Mouse (Mus musculus): ENCODE results near the gene Tiam1. TPM values are rescaled to one million over a fixed set of nuclear protein-coding genes. Genes with fewer than 3 reads are reported as not detected.
"Not testable (repeated sequence)": the region's sequence is repeated elsewhere in the genome, so short reads cannot be mapped to it uniquely, and the experiment has no call there.

Gene Tiam1
- total RNA-seq, 2 experiments from 2014 or later, result 80.7 to 96.3 TPM

GRCm38 (mm10) chr16:90104714-90105459, 38.7 kb downstream of the Tiam1 start:
- DNase-seq, result no peak

GRCm38 (mm10) chr16:90103726-90104125, 39.8 kb downstream of the Tiam1 start:
- peak; percentile 44 to 55 for DNase-seq

- no peak for DNase-seq
These were observed 41.0 kb downstream of the Tiam1 start for GRCm38 (mm10) chr16:90102596-90102995.

GRCm38 (mm10) chr16:90098191-90098605, 45.4 kb downstream of the Tiam1 start:
- no peak for DNase-seq

GRCm38 (mm10) chr16:90097769-90098168, 45.8 kb downstream of the Tiam1 start:
- DNase-seq, result no peak

- peak in 1 of 2 experiments; percentile 15 for DNase-seq
These were observed 47.6 kb downstream of the Tiam1 start for GRCm38 (mm10) chr16:90096011-90096410.

- DNase-seq, result no peak
These were observed 50.6 kb downstream of the Tiam1 start for GRCm38 (mm10) chr16:90093015-90093414.

GRCm38 (mm10) chr16:90091906-90092305, 51.7 kb downstream of the Tiam1 start:
- DNase-seq, result peak; percentile 65 to 75

- DNase-seq, result no peak
These were observed 52.4 kb downstream of the Tiam1 start for GRCm38 (mm10) chr16:90091112-90091720.

GRCm38 (mm10) chr16:90090368-90090767, 53.2 kb downstream of the Tiam1 start:
- no peak for DNase-seq

GRCm38 (mm10) chr16:90087256-90087655, 56.3 kb downstream of the Tiam1 start:
- no peak for DNase-seq

- DNase-seq, result no peak
These were observed 57.5 kb downstream of the Tiam1 start for GRCm38 (mm10) chr16:90086111-90086510.

GRCm38 (mm10) chr16:90085580-90085979, 58.0 kb downstream of the Tiam1 start:
- DNase-seq, result no peak

- no peak for DNase-seq
These were observed 62.4 kb downstream of the Tiam1 start for GRCm38 (mm10) chr16:90081125-90081524.

- DNase-seq, result no peak
These were observed 64.7 kb downstream of the Tiam1 start for GRCm38 (mm10) chr16:90078806-90079381.

GRCm38 (mm10) chr16:90073510-90073909, 70.1 kb downstream of the Tiam1 start:
- DNase-seq, result peak; percentile 54 to 71

- peak; percentile 26 to 28 for DNase-seq
These were observed 70.9 kb downstream of the Tiam1 start for GRCm38 (mm10) chr16:90072651-90073050.

- not testable (repeated sequence) for DNase-seq
These were observed 72.4 kb downstream of the Tiam1 start for GRCm38 (mm10) chr16:90071125-90071524.

GRCm38 (mm10) chr16:90070104-90070503, 73.5 kb downstream of the Tiam1 start:
- DNase-seq, result no peak

- DNase-seq, result no peak
These were observed 74.4 kb downstream of the Tiam1 start for GRCm38 (mm10) chr16:90069197-90069596.

GRCm38 (mm10) chr16:90052905-90053519, 90.6 kb downstream of the Tiam1 start:
- peak in 1 of 2 experiments; percentile 22 for DNase-seq

GRCm38 (mm10) chr16:90052409-90052808, 91.2 kb downstream of the Tiam1 start:
- no peak for DNase-seq

- DNase-seq, result no peak
These were observed 92.5 kb downstream of the Tiam1 start for GRCm38 (mm10) chr16:90051051-90051450.

Measured in adrenal gland, postnatal 36 days (tissue).